Mouse (Mus musculus) neural tube, embryonic 12.5 days (tissue): ENCODE results near the gene Rab4b. TPM values are rescaled to one million over a fixed set of nuclear protein-coding genes. Genes with fewer than 3 reads are reported as not detected.

Experiments
- ATAC-seq: fragments of 200-750 bp; cut with Nextera tagmentation; 2 replicates; pipeline ENCODE4 v1.8.0; 2017; ENCODE audit warnings: low read depth, mild to moderate bottlenecking, moderate TSS enrichment, moderate library complexity; ENCODE audit not compliant: low FRiP score
- H3K27ac ChIP-seq: fragments of 300-500 bp; sonication (generic); 2 replicates; pipeline ENCODE4 v1.5.1; 2016
- H3K27me3 ChIP-seq: fragments of 300-500 bp; sonication (generic); replicated peaks from 2 replicates; pipeline ENCODE4 v1.6.1; 2016; ENCODE audit warnings: mild to moderate bottlenecking
- H3K36me3 ChIP-seq: fragments of 300-500 bp; sonication (generic); 2 replicates; pipeline ENCODE4 v1.6.1; 2016; ENCODE audit warnings: mild to moderate bottlenecking
- H3K4me1 ChIP-seq: fragments of 300-500 bp; sonication (generic); 2 replicates; pipeline ENCODE4 v1.6.1; 2016
- H3K4me2 ChIP-seq: fragments of 300-500 bp; sonication (generic); replicated peaks from 2 replicates; pipeline ENCODE4 v1.6.1; 2016; ENCODE audit warnings: mild to moderate bottlenecking
- H3K4me3 ChIP-seq: fragments of 300-500 bp; sonication (generic); 2 replicates; pipeline ENCODE4 v1.5.1; 2016
- H3K9ac ChIP-seq: fragments of 300-500 bp; sonication (generic); 2 replicates; pipeline ENCODE4 v1.6.1; 2016; ENCODE audit warnings: mild to moderate bottlenecking
- H3K9me3 ChIP-seq: fragments of 300-500 bp; sonication (generic); 2 replicates; pipeline ENCODE4 v1.6.1; 2016; ENCODE audit warnings: mild to moderate bottlenecking
- WGBS: fragments of 180-500 bp; shearing (Covaris S2); methylation state at CpG from one replicate; pipeline ENCODE4 v1.1.7; 2016; 5-methylcytosine and 5-hydroxymethylcytosine counted together
- polyA plus RNA-seq: library from polyadenylated mRNA; unstranded; fragments of >200 nt; fragmentation: Nextera tagmentation; extraction: Ambion mirVana; gene quantifications from 2 replicates; pipeline ENCODE4 v1.2.1, GENCODE M21; 2016

The Rab4b gene
- 97.7 and 100 TPM in 2 replicates for polyA plus RNA-seq

DNA sequence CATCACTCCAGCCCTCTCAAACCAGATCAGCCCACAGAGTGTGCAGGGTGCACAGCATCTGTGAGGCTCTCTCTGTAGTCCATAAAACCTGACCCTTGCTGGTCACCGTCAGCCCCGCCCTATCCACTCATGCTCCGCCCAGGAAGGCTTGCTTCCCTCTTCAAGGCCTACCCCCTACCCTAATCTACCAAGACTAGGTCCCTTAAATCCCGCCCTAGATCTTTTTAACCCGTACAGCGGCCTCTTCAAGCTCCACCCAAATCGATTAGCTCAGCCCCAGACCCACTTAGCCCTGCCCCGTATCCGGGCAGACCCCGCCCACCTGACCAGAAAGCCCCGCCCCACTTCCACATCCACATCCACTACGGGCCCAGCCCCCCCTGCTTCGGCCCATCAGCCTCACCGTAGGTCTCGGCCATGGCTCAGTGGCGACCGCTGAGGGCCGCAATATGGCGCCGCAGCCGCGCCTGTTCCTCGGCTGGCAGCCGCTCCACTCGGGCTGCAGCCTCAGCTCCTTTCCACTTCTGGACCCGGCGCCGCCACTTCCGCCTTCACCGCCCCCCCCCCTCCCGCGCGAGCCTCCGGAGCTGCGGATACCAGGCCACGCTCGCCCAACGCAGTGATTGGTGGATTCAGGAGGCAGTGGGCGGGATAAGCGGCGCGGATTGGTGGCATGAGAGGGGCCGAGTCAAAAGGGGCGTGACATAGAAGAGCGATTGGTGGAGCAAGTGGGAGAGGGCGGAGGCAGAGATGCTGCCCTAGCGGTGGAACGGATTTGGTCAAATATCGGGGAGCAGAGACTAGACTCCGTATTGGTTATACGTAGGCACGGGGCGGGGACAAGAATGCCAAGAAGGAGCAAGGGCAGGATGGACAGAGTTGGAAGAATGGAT lies at the start of gene Rab4b:
TSS of gene Rab4b (minus strand) at position 573 of the 893 bp plus-strand sequence.
- Histone ChIP-seq H3K4me3 (peak within 1 kb of the TSS; percentile 75), H3K27ac (peak within 1 kb of the TSS; percentile 81; the same call in 1 of the 2 replicates), H3K4me1 (peaks cover 9% of the 10 kb centered on the region), H3K9me3 (no peaks in the 10 kb centered on the region), H3K27me3 (no peaks in the 10 kb centered on the region), H3K36me3 (peaks cover 27% of the 10 kb centered on the region), H3K4me2 (peak within 1 kb of the TSS; percentile 53), H3K9ac (peak within 1 kb of the TSS; percentile 62)
- WGBS, result under 1% methylated on average over 53 of the region's 53 CpGs
- peak; percentile 97 for ATAC-seq

DNA sequence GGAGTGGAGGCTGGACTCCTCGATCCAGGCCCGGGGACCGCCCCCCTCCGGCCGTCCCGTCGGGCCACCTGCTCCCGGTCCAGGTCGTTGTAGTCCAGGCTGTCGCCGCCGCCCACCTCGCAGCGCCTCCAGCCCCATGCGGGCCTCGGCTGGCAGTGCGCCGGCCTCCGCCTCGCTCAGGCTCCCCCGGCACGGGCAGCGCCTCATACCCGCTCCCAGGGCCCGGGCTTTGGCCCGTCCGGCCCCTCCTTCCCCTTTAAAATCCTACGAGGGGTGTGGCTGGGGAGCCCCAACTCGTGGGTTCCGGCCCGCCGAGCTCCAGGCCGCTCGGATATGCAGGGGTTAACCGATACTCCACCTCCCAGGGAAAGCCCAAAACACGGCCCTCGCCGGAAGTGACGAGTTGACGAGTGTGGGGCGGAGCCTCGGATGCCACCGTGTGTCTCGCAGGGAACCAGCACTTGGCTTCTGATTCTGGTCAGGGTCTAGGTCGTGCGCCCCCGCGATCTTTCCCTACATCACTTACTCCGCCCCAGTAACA lies 49.7 kb upstream of the Rab4b start, which contains the start of gene Itpkc:
TSS of gene Itpkc (minus strand) at position 381 of the 541 bp plus-strand sequence.
- peak within 1 kb of the TSS; percentile 89 for H3K4me2 ChIP-seq
- H3K27me3 ChIP-seq, result no peaks in the 10 kb centered on the region
- ATAC-seq, result peak; percentile 73
- no peaks in the 10 kb centered on the region for H3K36me3 ChIP-seq
- peak within 1 kb of the TSS; percentile 86 for H3K4me3 ChIP-seq
- H3K9me3 ChIP-seq, result no peaks in the 10 kb centered on the region
- WGBS, result under 1% methylated on average over 49 of the region's 49 CpGs
- H3K4me1 ChIP-seq, result peaks cover 56% of the 10 kb centered on the region
- H3K9ac ChIP-seq, result peak within 1 kb of the TSS; percentile 83
- peak within 1 kb of the TSS; percentile 62; the same call in 1 of the 2 replicates for H3K27ac ChIP-seq

GRCm38 (mm10) chr7:27227676-27228075 lies 49.0 kb upstream of the Rab4b start:
- peak; percentile 0; the same call in 1 of the 2 replicates for ATAC-seq
- Histone ChIP-seq H3K4me2 (peak overlapping the region; percentile 89), H3K27me3 (no peaks in the 10 kb centered on the region), H3K9me3 (no peaks in the 10 kb centered on the region), H3K4me3 (peak overlapping the region; percentile 86), H3K9ac (peak overlapping the region; percentile 83), H3K4me1 (peaks cover 52% of the 10 kb centered on the region), H3K36me3 (no peaks in the 10 kb centered on the region), H3K27ac (no peak overlapping the region)
- WGBS, result 6% methylated on average over 10 of the region's 10 CpGs

GRCm38 (mm10) chr7:27227276-27227675 lies 48.6 kb upstream of the Rab4b start:
- no peak overlapping the region for H3K27ac ChIP-seq
- H3K27me3 ChIP-seq, result no peaks in the 10 kb centered on the region
- 33% methylated on average over 9 of the region's 9 CpGs for WGBS
- peak overlapping the region; percentile 83 for H3K9ac ChIP-seq
- peak overlapping the region; percentile 89 for H3K4me2 ChIP-seq
- H3K4me3 ChIP-seq, result peak overlapping the region; percentile 86
- no peak for ATAC-seq
- no peaks in the 10 kb centered on the region for H3K36me3 ChIP-seq
- H3K4me1 ChIP-seq, result peaks cover 52% of the 10 kb centered on the region
- H3K9me3 ChIP-seq, result no peaks in the 10 kb centered on the region

GRCm38 (mm10) chr7:27224877-27225575 lies 46.3 kb upstream of the Rab4b start:
- H3K27ac ChIP-seq, result no peak overlapping the region
- no peak overlapping the region for H3K4me3 ChIP-seq
- H3K9ac ChIP-seq, result peak overlapping the region; percentile 83
- 76% methylated on average over 11 of the region's 11 CpGs for WGBS
- H3K36me3 ChIP-seq, result 0 out of 2 replicates have a peak, but pooled peaks cover 1% of the 10 kb centered on the region
- H3K4me2 ChIP-seq, result peak overlapping the region; percentile 89
- no peaks in the 10 kb centered on the region for H3K27me3 ChIP-seq
- no peak for ATAC-seq
- no peaks in the 10 kb centered on the region for H3K9me3 ChIP-seq
- peaks cover 52% of the 10 kb centered on the region for H3K4me1 ChIP-seq

- H3K4me3 ChIP-seq, result no peak overlapping the region
- H3K4me2 ChIP-seq, result no peak overlapping the region
- peaks cover 12% of the 10 kb centered on the region; the same call in 1 of the 2 replicates for H3K36me3 ChIP-seq
- no peak for ATAC-seq
- no peak overlapping the region for H3K27ac ChIP-seq
- H3K4me1 ChIP-seq, result peaks cover 41% of the 10 kb centered on the region
- no peaks in the 10 kb centered on the region for H3K9me3 ChIP-seq
- no peak overlapping the region for H3K9ac ChIP-seq
- WGBS, result 80% methylated on average over 1 of the region's 1 CpGs
- H3K27me3 ChIP-seq, result no peaks in the 10 kb centered on the region
Measured at GRCm38 (mm10) chr7:27222538-27222937, 43.8 kb upstream of the Rab4b start.

GRCm38 (mm10) chr7:27221939-27222338 lies 43.2 kb upstream of the Rab4b start:
- no peak overlapping the region for H3K27ac ChIP-seq
- ATAC-seq, result no peak
- peaks cover 35% of the 10 kb centered on the region for H3K4me1 ChIP-seq
- H3K9ac ChIP-seq, result no peak overlapping the region
- H3K9me3 ChIP-seq, result no peaks in the 10 kb centered on the region
- no peak overlapping the region for H3K4me2 ChIP-seq
- 85% methylated on average over 6 of the region's 6 CpGs for WGBS
- H3K36me3 ChIP-seq, result peaks cover 18% of the 10 kb centered on the region
- no peak overlapping the region for H3K4me3 ChIP-seq
- no peaks in the 10 kb centered on the region for H3K27me3 ChIP-seq

DNA sequence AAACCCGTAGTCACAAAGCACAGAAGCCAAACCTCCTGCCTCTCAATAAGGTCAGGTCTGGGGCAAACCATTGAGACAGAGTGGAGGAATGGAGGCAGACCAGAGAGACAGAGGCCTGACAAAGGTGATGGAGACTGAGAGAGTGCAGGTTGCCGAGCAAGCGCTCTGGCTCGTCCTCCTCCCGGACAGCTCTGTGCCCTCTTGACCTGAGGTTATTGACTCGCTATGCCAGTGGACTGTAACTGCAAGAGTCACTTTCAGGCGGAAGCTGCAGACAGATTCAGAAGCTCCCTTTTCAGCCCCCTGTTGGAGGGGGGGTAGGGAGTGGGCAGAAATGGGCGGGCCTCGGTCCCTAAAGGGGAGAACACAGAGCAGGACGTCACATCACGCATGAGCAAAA lies 41.2 kb upstream of the Rab4b start:
- Histone ChIP-seq H3K27me3 (no peaks in the 10 kb centered on the region), H3K4me3 (no peak overlapping the region)
- ATAC-seq, result no peak

GRCm38 (mm10) chr7:27218586-27218985 lies 39.9 kb upstream of the Rab4b start:
- Histone ChIP-seq H3K9me3 (no peaks in the 10 kb centered on the region), H3K4me1 (0 out of 2 replicates have a peak, but pooled peaks cover 2% of the 10 kb centered on the region), H3K27ac (no peak overlapping the region), H3K9ac (no peak overlapping the region), H3K4me3 (no peak overlapping the region), H3K27me3 (no peaks in the 10 kb centered on the region), H3K4me2 (no peak overlapping the region), H3K36me3 (peaks cover 43% of the 10 kb centered on the region)
- 79% methylated on average over 7 of the region's 7 CpGs for WGBS
- no peak for ATAC-seq

More for the DNA sequence above, 41.2 kb upstream of the Rab4b start:
- H3K9ac ChIP-seq, result no peak overlapping the region
- H3K27ac ChIP-seq, result no peak overlapping the region
- H3K36me3 ChIP-seq, result peaks cover 33% of the 10 kb centered on the region
- peaks cover 15% of the 10 kb centered on the region for H3K4me1 ChIP-seq
- no peak overlapping the region for H3K4me2 ChIP-seq
- 71% methylated on average over 11 of the region's 11 CpGs for WGBS
- H3K9me3 ChIP-seq, result no peaks in the 10 kb centered on the region

DNA sequence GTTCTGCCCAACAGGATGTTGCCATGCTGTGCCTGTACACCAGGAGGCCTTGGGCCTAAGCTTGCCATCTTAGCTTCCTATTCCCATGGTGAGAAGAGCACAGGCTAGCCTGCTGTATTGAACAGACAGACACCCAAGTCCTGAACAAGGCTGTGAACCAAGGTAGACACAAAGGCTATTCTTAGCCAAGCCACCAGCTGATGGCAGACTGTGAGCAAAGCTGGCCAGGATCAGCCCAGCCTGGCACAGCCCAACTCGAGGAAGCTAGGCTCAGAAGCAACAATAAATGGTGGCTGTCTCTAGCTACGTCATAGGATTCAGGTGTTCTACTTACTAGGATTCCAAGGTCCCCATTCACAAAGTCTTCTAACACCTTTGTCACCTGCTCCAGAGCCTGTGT lies 33.9 kb upstream of the Rab4b start:
- Histone ChIP-seq H3K9ac (no peak overlapping the region), H3K9me3 (no peaks in the 10 kb centered on the region), H3K27me3 (no peaks in the 10 kb centered on the region), H3K36me3 (peaks cover 86% of the 10 kb centered on the region), H3K4me2 (no peak overlapping the region), H3K4me3 (no peak overlapping the region), H3K4me1 (no peaks in the 10 kb centered on the region), H3K27ac (no peak overlapping the region)
- no peak for ATAC-seq
- 86% methylated on average over 2 of the region's 2 CpGs for WGBS

GRCm38 (mm10) chr7:27203730-27204449 lies 25.2 kb upstream of the Rab4b start:
- no peak overlapping the region for H3K27ac ChIP-seq
- no peak overlapping the region for H3K9ac ChIP-seq
- no peaks in the 10 kb centered on the region for H3K27me3 ChIP-seq
- no peak for ATAC-seq
- WGBS, result 96% methylated on average over 8 of the region's 8 CpGs
- no peaks in the 10 kb centered on the region for H3K9me3 ChIP-seq
- H3K36me3 ChIP-seq, result peaks cover 52% of the 10 kb centered on the region
- H3K4me1 ChIP-seq, result no peaks in the 10 kb centered on the region
- no peak overlapping the region for H3K4me2 ChIP-seq
- no peak overlapping the region for H3K4me3 ChIP-seq
